Mouse (Mus musculus) monocyte, adult 59 days (primary cell): ENCODE measurements around the gene Nwd2. TPM values are rescaled to one million over a fixed set of nuclear protein-coding genes. Genes with fewer than 3 reads are reported as not detected.

Experiments
- total RNA-seq, 2 experiments: library from RNA; stranded (reverse); gene quantifications; one replicate each; pipeline ENCODE4 v1.2.4; 2023

Gene Nwd2
- total RNA-seq = not detected

GRCm38 (mm10) chr5:63649070-63649532, at the start of gene Nwd2:
Nwd2 (plus strand) TSS chr5:63649102.

DNA sequence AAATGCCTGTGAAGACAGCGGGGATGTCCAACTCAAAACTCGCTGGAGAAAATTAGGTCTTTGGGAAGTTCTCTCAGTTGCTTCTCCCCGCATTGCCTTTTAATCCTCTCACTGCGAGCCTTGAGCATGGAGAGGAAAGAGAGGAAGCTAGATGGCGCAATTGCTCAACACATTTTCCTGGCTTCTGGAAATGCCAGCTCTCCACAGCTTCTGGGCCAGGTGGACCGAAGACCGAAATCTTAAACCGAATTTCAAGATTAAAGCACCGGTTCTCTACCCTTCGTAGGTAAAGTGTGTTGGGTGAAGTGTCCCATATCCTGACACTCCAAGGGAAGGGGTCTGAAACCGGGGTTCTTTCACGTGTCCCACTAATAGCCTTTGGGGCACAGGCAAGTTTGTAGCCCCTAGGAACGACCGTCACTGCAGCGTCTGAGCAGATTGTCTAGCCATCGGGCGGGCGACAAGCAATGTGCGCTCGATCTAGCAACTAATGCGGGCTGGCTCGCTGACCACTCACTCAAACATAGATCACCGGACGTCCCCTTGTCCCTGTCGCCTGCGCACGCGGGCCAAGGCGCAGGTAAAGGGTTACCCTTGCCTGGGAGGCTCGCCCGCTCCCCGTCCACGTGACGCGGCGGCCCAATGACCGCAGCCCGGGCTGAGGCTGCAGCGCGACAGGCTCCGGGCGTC, 163.1 kb downstream of the Nwd2 start, which contains the start of gene 0610040J01Rik:
TSS of gene 0610040J01Rik (plus strand) at position 545 of the 690 bp plus-strand sequence.

Other genes starting within 250 kb of the Nwd2 start
- 10 to 100 TPM in 1 of 2 experiments, 1 to 10 TPM in 1; 9.7 to 16.0 TPM for gene 0610040J01Rik, start 163.3 kb downstream of the Nwd2 start, total RNA-seq